Mouse (Mus musculus): Measurements from ENCODE around the gene Hmgb2. TPM values are rescaled to one million over a fixed set of nuclear protein-coding genes. Genes with fewer than 3 reads are reported as not detected.

Hmgb2 gene
- polyA plus RNA-seq, 1 experiment from 2014 or later: 389 TPM

GRCm38 (mm10) chr8:57541405-57541804 is 29.7 kb downstream of the Hmgb2 start:
- H3K4me3 ChIP-seq: no peak overlapping the region
- H3K27me3 ChIP-seq (ENCODE audit: insufficient read depth, poor library complexity, severe bottlenecking): no peaks in the 10 kb centered on the region
- DNase-seq (ENCODE audit: low spot score): no peak
- peaks cover 2% of the 10 kb centered on the region for H3K36me3 ChIP-seq
- H3K4me1 ChIP-seq (replicated peaks): 0 out of 2 replicates have a peak, but pooled peaks cover 3% of the 10 kb centered on the region
- 88% methylated on average over 9 of the region's 9 CpGs for WGBS
- H3K9me3 ChIP-seq: no peaks in the 10 kb centered on the region
- no peak overlapping the region for H3K27ac ChIP-seq

- 95% methylated on average over 3 of the region's 3 CpGs for WGBS
- H3K27me3 ChIP-seq (ENCODE audit: insufficient read depth, poor library complexity, severe bottlenecking): no peaks in the 10 kb centered on the region
- H3K27ac ChIP-seq: no peak overlapping the region
- no peaks in the 10 kb centered on the region for H3K9me3 ChIP-seq
- H3K4me3 ChIP-seq: no peak overlapping the region
- H3K4me1 ChIP-seq (replicated peaks): peaks cover 11% of the 10 kb centered on the region; the same call in 1 of the 2 replicates
- H3K36me3 ChIP-seq: no peaks in the 10 kb centered on the region
- no peak for DNase-seq (ENCODE audit: low spot score)
Observed at GRCm38 (mm10) chr8:57546401-57546800, 34.7 kb downstream of the Hmgb2 start.

GRCm38 (mm10) chr8:57546834-57547233 is 35.1 kb downstream of the Hmgb2 start:
- Histone ChIP-seq H3K4me3 (no peak overlapping the region), H3K27ac (no peak overlapping the region), H3K27me3 (ENCODE audit: insufficient read depth, poor library complexity, severe bottlenecking) (no peaks in the 10 kb centered on the region), H3K4me1 (replicated peaks) (peaks cover 11% of the 10 kb centered on the region; the same call in 1 of the 2 replicates), H3K36me3 (no peaks in the 10 kb centered on the region), H3K9me3 (no peaks in the 10 kb centered on the region)
- 81% methylated on average over 3 of the region's 3 CpGs for WGBS
- no peak for DNase-seq (ENCODE audit: low spot score)

GRCm38 (mm10) chr8:57547581-57547980 is 35.9 kb downstream of the Hmgb2 start:
- H3K27me3 ChIP-seq (ENCODE audit: insufficient read depth, poor library complexity, severe bottlenecking): no peaks in the 10 kb centered on the region
- 55% methylated on average over 12 of the region's 12 CpGs for WGBS
- H3K4me1 ChIP-seq (replicated peaks): peaks cover 11% of the 10 kb centered on the region; the same call in 1 of the 2 replicates
- no peak overlapping the region for H3K4me3 ChIP-seq
- peak; percentile 40 for DNase-seq (ENCODE audit: low spot score)
- H3K27ac ChIP-seq: peak overlapping the region; percentile 10; the same call in 1 of the 2 replicates
- no peaks in the 10 kb centered on the region for H3K36me3 ChIP-seq
- no peaks in the 10 kb centered on the region for H3K9me3 ChIP-seq

- H3K4me3 ChIP-seq: no peak overlapping the region
- DNase-seq (ENCODE audit: low spot score): no peak
- H3K36me3 ChIP-seq: no peaks in the 10 kb centered on the region
- H3K27me3 ChIP-seq (ENCODE audit: insufficient read depth, poor library complexity, severe bottlenecking): no peaks in the 10 kb centered on the region
- no peaks in the 10 kb centered on the region for H3K9me3 ChIP-seq
- no peak overlapping the region for H3K27ac ChIP-seq
- 91% methylated on average over 14 of the region's 14 CpGs for WGBS
- peaks cover 6% of the 10 kb centered on the region; the same call in 1 of the 2 replicates for H3K4me1 ChIP-seq (replicated peaks)
Observed at GRCm38 (mm10) chr8:57552102-57553032, 40.7 kb downstream of the Hmgb2 start.

- no peak for DNase-seq (ENCODE audit: low spot score)
- no peaks in the 10 kb centered on the region for H3K27me3 ChIP-seq (ENCODE audit: insufficient read depth, poor library complexity, severe bottlenecking)
- no peak overlapping the region for H3K27ac ChIP-seq
- WGBS: 89% methylated on average over 9 of the region's 9 CpGs
- no peaks in the 10 kb centered on the region for H3K36me3 ChIP-seq
- H3K4me3 ChIP-seq: no peak overlapping the region
- H3K4me1 ChIP-seq (replicated peaks): no peaks in the 10 kb centered on the region
- no peaks in the 10 kb centered on the region for H3K9me3 ChIP-seq
Observed at GRCm38 (mm10) chr8:57560926-57561325, 49.2 kb downstream of the Hmgb2 start.

GRCm38 (mm10) chr8:57562741-57563140 is 51.0 kb downstream of the Hmgb2 start:
- H3K9me3 ChIP-seq: no peaks in the 10 kb centered on the region
- DNase-seq (ENCODE audit: low spot score): no peak
- 0 out of 2 replicates have a peak, but pooled peaks cover 2% of the 10 kb centered on the region for H3K4me1 ChIP-seq (replicated peaks)
- H3K27ac ChIP-seq: no peak overlapping the region
- no peak overlapping the region for H3K4me3 ChIP-seq
- H3K36me3 ChIP-seq: no peaks in the 10 kb centered on the region
- no peaks in the 10 kb centered on the region for H3K27me3 ChIP-seq (ENCODE audit: insufficient read depth, poor library complexity, severe bottlenecking)
- 95% methylated on average over 3 of the region's 3 CpGs for WGBS

- no peaks in the 10 kb centered on the region for H3K27me3 ChIP-seq (ENCODE audit: insufficient read depth, poor library complexity, severe bottlenecking)
- no peak overlapping the region for H3K4me3 ChIP-seq
- no peak overlapping the region for H3K27ac ChIP-seq
- H3K9me3 ChIP-seq: no peaks in the 10 kb centered on the region
- DNase-seq (ENCODE audit: low spot score): no peak
- 94% methylated on average over 15 of the region's 15 CpGs for WGBS
- H3K36me3 ChIP-seq: no peaks in the 10 kb centered on the region
- 0 out of 2 replicates have a peak, but pooled peaks cover 5% of the 10 kb centered on the region for H3K4me1 ChIP-seq (replicated peaks)
Observed at GRCm38 (mm10) chr8:57563726-57564125, 52.0 kb downstream of the Hmgb2 start.

- Histone ChIP-seq H3K4me3 (no peak overlapping the region), H3K4me1 (replicated peaks) (peaks cover 12% of the 10 kb centered on the region), H3K36me3 (no peaks in the 10 kb centered on the region), H3K9me3 (no peaks in the 10 kb centered on the region), H3K27ac (no peak overlapping the region), H3K27me3 (ENCODE audit: insufficient read depth, poor library complexity, severe bottlenecking) (no peaks in the 10 kb centered on the region)
- 86% methylated on average over 6 of the region's 6 CpGs for WGBS
- DNase-seq (ENCODE audit: low spot score): no peak
Observed at GRCm38 (mm10) chr8:57565039-57565438, 53.3 kb downstream of the Hmgb2 start.

Other genes starting within 250 kb of the Hmgb2 start
- 0.20 TPM in 1 of 2 replicates, not detected in the other for gene Hand2, start 190.9 kb upstream of the Hmgb2 start, polyA plus RNA-seq (2016; fragmentation: Nextera tagmentation; extraction: Ambion mirVana)
- 0.61 and 0.90 TPM in 2 replicates for gene Scrg1, start 56.0 kb upstream of the Hmgb2 start, polyA plus RNA-seq (2016; fragmentation: Nextera tagmentation; extraction: Ambion mirVana)
- 81.9 and 97.8 TPM in 2 replicates for gene Sap30, start 24.0 kb upstream of the Hmgb2 start, polyA plus RNA-seq (2016; fragmentation: Nextera tagmentation; extraction: Ambion mirVana)
- gene Galnt7, start 141.1 kb downstream of the Hmgb2 start, polyA plus RNA-seq (2016; fragmentation: Nextera tagmentation; extraction: Ambion mirVana): 14.7 and 23.6 TPM in 2 replicates

Data from hindbrain, embryonic 10.5 days (tissue).